Mouse (Mus musculus): Measurements from ENCODE around the gene Map2k2.
"Not testable (repeated sequence)": the region's sequence is repeated elsewhere in the genome, so short reads cannot be mapped to it uniquely, and the experiment has no call there.

Map2k2 gene

DNA sequence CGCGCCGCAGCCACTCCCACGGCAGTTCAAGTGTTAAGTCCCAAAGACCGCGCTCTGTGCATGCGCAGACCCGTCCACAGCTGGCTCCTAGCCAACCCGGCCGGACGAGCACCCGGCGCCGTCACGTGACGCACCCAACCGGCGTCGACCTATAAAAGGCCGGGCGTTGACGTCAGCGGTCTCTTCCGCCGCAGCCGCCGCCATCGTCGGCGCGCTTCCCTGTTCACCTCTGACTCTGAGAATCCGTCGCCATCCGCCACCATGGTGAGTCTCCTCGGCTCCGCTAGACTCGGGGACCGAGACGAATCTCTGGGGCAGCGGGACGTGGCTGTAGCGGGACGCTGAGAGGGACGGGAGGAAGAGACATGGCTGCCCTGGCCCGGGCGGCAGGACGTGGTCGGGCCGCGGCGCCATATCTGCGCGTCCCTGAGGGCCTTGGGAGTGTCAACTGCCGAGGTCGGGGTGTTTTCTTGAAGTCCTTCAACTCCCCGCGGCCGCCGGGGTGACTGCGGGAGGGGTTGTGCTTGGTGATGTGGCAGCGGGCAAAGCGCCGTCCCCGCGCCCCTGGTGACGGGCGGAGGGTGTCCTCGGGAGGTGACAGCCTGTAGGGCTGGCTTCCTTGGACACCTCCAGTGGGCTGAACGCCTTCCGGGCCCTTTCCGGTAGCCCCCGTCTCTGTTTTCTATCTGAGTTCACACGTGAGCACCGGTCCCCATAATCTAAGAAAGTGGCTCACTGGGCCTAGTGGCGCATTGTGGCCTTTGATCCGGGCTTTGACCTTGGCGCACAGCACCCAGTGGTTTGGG is 71.0 kb downstream of the Map2k2 start, which contains the start of gene Eef2:
Gene Eef2 (plus strand): TSS at position 166 of the 806 bp plus-strand sequence.
- peak; percentile 96 for DNase-seq (ENCODE audit: low spot score)

DNA sequence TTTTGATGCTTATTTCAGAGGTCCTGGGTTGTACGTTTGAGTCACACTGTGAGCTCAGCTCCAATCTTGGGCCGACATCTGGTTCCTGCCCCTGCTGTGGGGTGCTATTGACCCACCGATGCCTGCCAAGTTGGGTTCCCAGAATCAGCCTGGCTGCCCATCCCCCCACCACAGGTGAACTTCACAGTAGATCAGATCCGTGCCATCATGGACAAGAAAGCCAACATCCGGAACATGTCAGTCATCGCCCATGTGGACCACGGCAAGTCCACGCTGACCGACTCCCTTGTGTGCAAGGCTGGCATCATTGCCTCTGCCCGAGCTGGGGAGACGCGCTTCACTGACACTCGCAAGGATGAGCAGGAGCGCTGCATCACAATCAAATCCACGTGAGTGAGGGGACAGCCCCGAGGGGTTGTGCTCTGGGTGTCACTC is 71.8 kb downstream of the Map2k2 start:
- no peak for DNase-seq (ENCODE audit: low spot score)

DNA sequence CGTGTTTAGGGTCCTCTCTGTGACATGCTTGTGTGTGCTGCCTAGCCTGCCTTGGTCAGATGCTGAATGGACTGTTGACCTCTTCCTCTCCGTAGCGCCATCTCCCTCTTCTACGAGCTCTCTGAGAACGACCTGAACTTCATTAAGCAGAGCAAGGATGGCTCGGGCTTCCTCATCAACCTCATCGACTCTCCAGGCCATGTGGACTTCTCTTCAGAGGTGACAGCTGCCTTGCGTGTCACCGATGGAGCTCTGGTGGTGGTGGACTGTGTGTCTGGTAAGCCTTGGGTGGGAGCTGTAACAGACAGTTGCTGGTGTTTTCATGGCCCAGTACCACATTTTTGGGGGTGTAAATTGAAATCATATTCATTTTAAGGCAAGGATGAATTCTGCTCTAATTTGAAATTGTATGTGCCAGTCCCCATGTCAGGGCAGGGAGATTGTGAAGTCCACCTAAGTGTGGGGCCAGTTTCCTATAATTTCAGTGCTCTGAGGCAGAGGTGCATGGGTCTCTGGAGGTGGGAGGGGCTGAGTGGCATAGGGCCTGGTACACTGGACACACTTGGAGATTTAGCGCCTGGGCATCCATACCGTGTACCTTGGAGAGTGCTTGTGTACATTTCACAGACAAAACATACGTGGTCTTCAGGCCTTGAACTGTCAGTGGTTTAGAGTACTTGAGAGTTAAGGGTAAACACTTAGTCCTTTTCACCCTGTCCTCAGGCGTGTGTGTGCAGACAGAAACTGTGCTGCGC is 72.4 kb downstream of the Map2k2 start:
- no peak for DNase-seq (ENCODE audit: low spot score)

DNA sequence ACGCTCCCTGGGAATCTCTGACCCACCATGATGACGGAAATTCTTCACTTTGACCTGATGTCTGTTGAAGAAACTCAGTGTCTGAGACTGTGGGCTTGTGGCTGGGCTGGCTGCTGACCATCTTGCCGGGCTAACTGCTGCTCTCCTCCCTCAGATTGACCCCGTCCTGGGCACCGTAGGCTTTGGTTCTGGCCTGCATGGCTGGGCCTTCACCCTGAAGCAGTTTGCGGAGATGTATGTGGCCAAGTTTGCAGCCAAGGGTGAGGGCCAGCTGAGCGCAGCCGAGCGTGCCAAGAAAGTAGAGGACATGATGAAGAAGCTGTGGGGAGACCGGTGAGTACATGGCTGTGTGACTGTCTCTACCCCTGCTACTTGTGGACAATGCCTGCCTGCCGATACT is 73.2 kb downstream of the Map2k2 start:
- DNase-seq (ENCODE audit: low spot score), result no peak

DNA sequence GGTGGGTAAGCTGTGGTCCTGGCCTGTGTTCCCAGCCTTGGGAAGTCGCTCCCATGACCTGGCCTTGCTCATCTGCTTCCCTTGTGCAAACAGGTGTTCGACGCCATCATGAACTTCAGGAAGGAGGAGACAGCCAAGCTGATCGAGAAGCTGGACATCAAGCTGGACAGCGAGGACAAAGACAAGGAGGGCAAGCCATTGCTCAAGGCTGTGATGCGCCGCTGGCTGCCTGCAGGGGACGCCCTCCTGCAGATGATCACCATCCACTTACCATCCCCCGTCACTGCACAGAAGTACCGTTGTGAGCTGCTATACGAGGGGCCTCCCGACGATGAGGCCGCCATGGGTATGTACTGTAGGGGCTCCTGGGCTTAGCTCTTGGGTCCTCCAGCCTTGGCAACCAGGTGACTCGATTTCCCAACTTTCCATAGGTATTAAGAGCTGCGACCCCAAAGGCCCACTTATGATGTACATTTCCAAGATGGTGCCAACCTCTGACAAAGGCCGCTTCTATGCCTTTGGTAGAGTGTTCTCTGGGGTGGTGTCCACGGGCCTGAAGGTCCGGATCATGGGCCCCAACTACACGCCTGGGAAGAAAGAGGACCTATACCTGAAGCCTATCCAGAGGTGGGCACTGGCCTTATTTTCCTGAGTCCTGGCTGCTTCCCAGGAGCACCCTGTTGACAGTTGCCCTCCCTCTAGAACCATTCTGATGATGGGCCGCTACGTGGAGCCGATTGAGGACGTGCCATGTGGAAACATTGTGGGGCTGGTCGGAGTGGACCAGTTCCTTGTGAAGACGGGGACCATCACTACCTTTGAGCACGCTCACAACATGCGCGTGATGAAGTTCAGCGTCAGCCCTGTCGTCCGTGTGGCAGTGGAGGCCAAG is 74.0 kb downstream of the Map2k2 start:
- no peak for DNase-seq (ENCODE audit: low spot score)

DNA sequence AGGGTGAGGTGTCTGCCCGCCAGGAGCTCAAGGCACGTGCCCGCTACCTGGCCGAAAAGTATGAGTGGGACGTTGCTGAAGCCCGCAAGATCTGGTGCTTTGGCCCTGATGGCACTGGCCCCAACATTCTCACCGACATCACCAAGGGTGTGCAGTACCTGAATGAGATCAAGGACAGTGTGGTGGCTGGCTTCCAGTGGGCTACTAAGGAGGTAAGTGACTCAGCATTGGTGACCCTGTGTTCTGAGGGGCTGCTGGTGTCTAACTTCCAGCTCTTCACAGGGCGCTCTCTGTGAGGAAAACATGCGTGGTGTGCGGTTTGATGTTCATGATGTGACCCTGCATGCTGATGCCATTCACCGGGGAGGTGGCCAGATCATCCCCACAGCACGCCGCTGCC is 75.2 kb downstream of the Map2k2 start:
- no peak for DNase-seq (ENCODE audit: low spot score)

DNA sequence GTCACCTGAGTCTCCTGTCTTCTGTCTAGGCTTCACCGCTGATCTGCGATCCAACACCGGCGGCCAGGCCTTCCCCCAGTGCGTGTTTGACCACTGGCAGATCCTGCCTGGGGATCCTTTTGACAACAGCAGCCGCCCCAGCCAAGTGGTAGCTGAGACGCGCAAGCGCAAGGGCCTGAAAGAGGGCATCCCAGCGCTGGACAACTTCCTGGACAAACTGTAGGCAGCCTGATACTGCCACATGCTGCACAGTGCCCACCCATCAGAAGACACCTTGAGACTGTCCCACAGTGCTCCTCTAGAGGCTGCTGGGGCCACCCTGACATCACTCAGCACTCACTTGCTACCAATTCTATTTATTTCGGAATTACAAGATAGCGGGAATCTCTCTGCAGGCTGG is 76.1 kb downstream of the Map2k2 start:
- not testable (repeated sequence) for DNase-seq (ENCODE audit: low spot score)

DNA sequence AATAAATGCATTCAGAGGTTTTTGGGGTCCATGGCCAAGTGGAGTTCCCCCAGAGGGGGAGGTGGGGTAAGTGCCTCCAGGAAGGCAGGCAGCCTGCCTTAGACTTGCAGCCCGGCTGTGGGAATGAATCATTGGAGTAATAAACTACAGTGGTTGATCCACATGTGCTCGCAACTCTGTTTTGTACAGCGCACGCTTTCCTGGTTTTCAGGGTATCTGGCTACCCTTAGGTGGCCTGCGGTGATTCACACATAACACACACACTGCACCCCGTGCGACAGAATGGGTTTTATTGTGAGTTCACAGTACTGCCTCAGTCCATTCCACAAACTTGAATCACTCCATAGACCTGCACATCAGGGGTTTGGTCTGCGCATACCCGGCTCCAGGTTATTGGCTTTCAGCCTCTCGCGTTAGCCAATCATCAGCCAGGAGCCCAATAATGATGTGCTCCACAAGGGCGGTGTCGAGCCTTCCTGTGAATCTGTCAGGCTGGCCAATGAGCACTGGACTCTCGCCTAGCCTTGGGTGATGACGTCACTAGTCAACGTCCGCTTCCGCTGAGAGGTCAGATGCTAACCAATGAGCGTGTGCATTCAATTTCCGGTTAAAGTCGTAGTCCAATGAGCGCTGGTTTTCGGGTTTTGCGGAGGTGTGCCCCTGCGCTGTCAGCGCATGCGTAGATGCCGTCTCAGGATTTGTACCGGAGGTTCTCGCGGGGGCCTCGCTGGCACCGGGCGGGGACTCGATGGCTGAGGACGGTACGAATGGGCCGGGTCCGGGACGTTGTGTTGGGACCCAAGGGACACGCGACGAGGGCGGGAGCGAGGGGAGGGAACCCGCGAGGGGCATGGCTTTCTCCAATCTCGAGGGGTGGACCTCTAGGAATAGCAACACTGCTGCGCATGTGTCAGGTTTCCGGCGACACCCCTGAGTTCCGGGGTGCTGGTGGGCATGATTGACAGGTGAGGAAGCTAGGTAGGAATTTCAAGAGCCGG is 76.9 kb downstream of the Map2k2 start, which contains the start of gene Dapk3:
Gene Dapk3 (plus strand): TSS at position 670 of the 998 bp plus-strand sequence.
- peak; percentile 97 for DNase-seq (ENCODE audit: low spot score)
